Mouse (Mus musculus) MEL (cell line): Measurements from ENCODE around the gene Ppp1r2. TPM values are rescaled to one million over a fixed set of nuclear protein-coding genes. Genes with fewer than 3 reads are reported as not detected.

Experiments
- DNase-seq: peaks from one replicate; pipeline ENCODE4 v3.0.0; 2011; ENCODE audit warnings: low read depth, low spot score
- H3K27ac ChIP-seq: 2 replicates; pipeline ENCODE4 v1.5.1; 2012; ENCODE audit warnings: low read depth, mild to moderate bottlenecking, control low read depth, low read length, moderate library complexity; ENCODE audit not compliant: control insufficient read depth
- H3K27me3 ChIP-seq, 2 experiments: fragments of 150-350 bp in 1 of 2; sonication (generic) in 1 of 2; 2 replicates each; pipeline ENCODE4 v1.6.1; 2012; ENCODE audit warnings: low read length in 2 of 2, mild to moderate bottlenecking in 2 of 2, improper control_type of control experiment in 1 of 2, moderate library complexity in 1 of 2; ENCODE audit not compliant: insufficient read depth in 2 of 2, control insufficient read depth in 1 of 2
- H3K36me3 ChIP-seq, 2 experiments: 2 replicates each; pipeline ENCODE4 v1.6.1; 2012 to 2014; ENCODE audit warnings: low read length in 2 of 2, improper control_type of control experiment in 1 of 2, inconsistent platforms in 1 of 2, mild to moderate bottlenecking in 1 of 2; ENCODE audit not compliant: insufficient read depth in 2 of 2, control insufficient read depth in 1 of 2
- H3K4me1 ChIP-seq, 2 experiments: fragments of 150-350 bp in 1 of 2; sonication (generic) in 1 of 2; 2 replicates each; pipeline ENCODE4 v1.6.1; 2012; ENCODE audit warnings: low read length in 2 of 2, improper control_type of control experiment in 1 of 2, mild to moderate bottlenecking in 1 of 2; ENCODE audit not compliant: insufficient read depth in 2 of 2, control insufficient read depth in 1 of 2
- H3K4me3 ChIP-seq, 2 experiments: fragments of 150-350 bp in 1 of 2; sonication (generic) in 1 of 2; 2 replicates each; pipeline ENCODE4 v1.5.1; 2012; ENCODE audit warnings: low read depth in 2 of 2, low read length in 2 of 2, mild to moderate bottlenecking in 2 of 2, moderate library complexity in 2 of 2, control low read depth in 1 of 2, improper control_type of control experiment in 1 of 2; ENCODE audit not compliant: control insufficient read depth in 1 of 2, insufficient read depth in 1 of 2
- H3K79me2 ChIP-seq: 2 replicates; pipeline ENCODE4 v1.6.1; 2012; ENCODE audit warnings: mild to moderate bottlenecking, low read length, moderate library complexity; ENCODE audit not compliant: control insufficient read depth, poor library complexity, insufficient read depth
- H3K9ac ChIP-seq: 2 replicates; pipeline ENCODE4 v1.6.1; 2012; ENCODE audit warnings: low read depth, mild to moderate bottlenecking, control low read depth, low read length, moderate library complexity; ENCODE audit not compliant: control insufficient read depth, poor library complexity, severe bottlenecking
- H3K9me3 ChIP-seq: fragments of 150-350 bp; sonication (generic); replicated peaks from 2 replicates; pipeline ENCODE4 v1.6.1; 2012; ENCODE audit warnings: mild to moderate bottlenecking, low read length, improper control_type of control experiment, moderate library complexity; ENCODE audit not compliant: insufficient read depth
- BHLHE40 ChIP-seq: IDR thresholded peaks from 2 replicates; pipeline ENCODE4 v1.6.1; 2012; ENCODE audit warnings: low read depth, mild to moderate bottlenecking, inconsistent platforms, low read length, improper control_type of control experiment, borderline replicate concordance
- CHD2 ChIP-seq: IDR thresholded peaks from 2 replicates; pipeline ENCODE4 v1.6.1; 2011; ENCODE audit warnings: low read length, improper control_type of control experiment
- CTCF ChIP-seq, 3 experiments: IDR thresholded peaks in 2 of 3; conservative IDR thresholded peaks in 1 of 3; 2 replicates each; pipeline ENCODE4 v1.5.1; 2011 to 2012; ENCODE audit warnings: low read length in 3 of 3, low read depth in 2 of 3, mild to moderate bottlenecking in 2 of 3, improper control_type of control experiment in 1 of 3, inconsistent platforms in 1 of 3, mixed read lengths in 1 of 3, moderate library complexity in 1 of 3; ENCODE audit not compliant: control insufficient read depth in 1 of 3, insufficient read depth in 1 of 3, poor library complexity in 1 of 3, severe bottlenecking in 1 of 3
- ETS1 ChIP-seq: IDR thresholded peaks from 2 replicates; pipeline ENCODE4 v1.6.1; 2012; ENCODE audit warnings: low read depth, mild to moderate bottlenecking, inconsistent platforms, low read length, improper control_type of control experiment, moderate library complexity
- GABPA ChIP-seq: IDR thresholded peaks from 2 replicates; pipeline ENCODE4 v1.6.1; 2012; ENCODE audit warnings: low read depth, mild to moderate bottlenecking, inconsistent platforms, low read length, improper control_type of control experiment, moderate library complexity
- GATA1 ChIP-seq: IDR thresholded peaks from 2 replicates; pipeline ENCODE4 v1.6.1; 2011; ENCODE audit warnings: low read depth, low read length, improper control_type of control experiment
- JUND ChIP-seq: IDR thresholded peaks from 2 replicates; pipeline ENCODE4 v1.6.1; 2011; ENCODE audit warnings: low read depth, mild to moderate bottlenecking, improper control_type of control experiment, low read length
- KAT2A ChIP-seq: conservative IDR thresholded peaks from 2 replicates; pipeline ENCODE4 v1.6.1; 2012; ENCODE audit warnings: low read depth, low read length, improper control_type of control experiment, inconsistent platforms
- MEF2A ChIP-seq: IDR thresholded peaks from 2 replicates; pipeline ENCODE4 v1.6.1; 2014; ENCODE audit warnings: low read depth, mild to moderate bottlenecking, inconsistent platforms, low read length, improper control_type of control experiment; ENCODE audit not compliant: poor library complexity, insufficient replicate concordance, severe bottlenecking; ENCODE audit errors: extremely low read depth
- MYB ChIP-seq: IDR thresholded peaks from 2 replicates; pipeline ENCODE4 v1.6.1; 2011; ENCODE audit warnings: mild to moderate bottlenecking, low read depth, low read length, improper control_type of control experiment
- MYC ChIP-seq: IDR thresholded peaks from 2 replicates; pipeline ENCODE4 v1.6.1; 2011; ENCODE audit warnings: low read depth, mild to moderate bottlenecking, low read length, improper control_type of control experiment, moderate library complexity
- NRF1 ChIP-seq: IDR thresholded peaks from 2 replicates; pipeline ENCODE4 v1.6.1; 2014; ENCODE audit warnings: low read depth, mild to moderate bottlenecking, inconsistent platforms, low read length, improper control_type of control experiment, moderate library complexity; ENCODE audit not compliant: poor library complexity, insufficient read depth, severe bottlenecking
- POLR2AphosphoS5 ChIP-seq: IDR thresholded peaks from 2 replicates; pipeline ENCODE4 v1.6.1; 2012; ENCODE audit warnings: low read depth, borderline replicate concordance, mild to moderate bottlenecking, inconsistent platforms, low read length, moderate library complexity, mixed read lengths
- RAD21 ChIP-seq: IDR thresholded peaks from 2 replicates; pipeline ENCODE4 v1.6.1; 2011; ENCODE audit warnings: mild to moderate bottlenecking, low read depth, low read length, improper control_type of control experiment
- SMC3 ChIP-seq: IDR thresholded peaks from 2 replicates; pipeline ENCODE4 v1.6.1; 2011; ENCODE audit warnings: low read depth, low read length, improper control_type of control experiment
- TCF12 ChIP-seq: IDR thresholded peaks from 2 replicates; pipeline ENCODE4 v1.6.1; 2014; ENCODE audit warnings: low read depth, mild to moderate bottlenecking, inconsistent platforms, low read length, improper control_type of control experiment, moderate library complexity
- UBTF ChIP-seq: IDR thresholded peaks from 2 replicates; pipeline ENCODE4 v1.6.1; 2012; ENCODE audit warnings: low read depth, mild to moderate bottlenecking, inconsistent platforms, low read length, improper control_type of control experiment, moderate library complexity, borderline replicate concordance; ENCODE audit not compliant: insufficient read depth
- ZKSCAN1 ChIP-seq: IDR thresholded peaks from 2 replicates; pipeline ENCODE4 v1.6.1; 2012; ENCODE audit warnings: low read depth, mild to moderate bottlenecking, inconsistent platforms, low read length, improper control_type of control experiment, moderate library complexity
- ZMIZ1 ChIP-seq: IDR thresholded peaks from 2 replicates; pipeline ENCODE4 v1.6.1; 2012; ENCODE audit warnings: low read depth, mild to moderate bottlenecking, inconsistent platforms, low read length, improper control_type of control experiment, moderate library complexity
- ZNF384 ChIP-seq: IDR thresholded peaks from 2 replicates; pipeline ENCODE4 v1.6.1; 2012; ENCODE audit warnings: low read depth, mild to moderate bottlenecking, inconsistent platforms, low read length, improper control_type of control experiment
- polyA plus RNA-seq, 2 experiments: library from polyadenylated mRNA; stranded (reverse) in 1 of 2; unstranded in 1 of 2; fragments of >175 nt in 1 of 2; fragments of >200 nt in 1 of 2; gene quantifications; 2 replicates each; pipeline versions ENCODE4 v1.2.1 to v1.2.4; 2012; ENCODE audit warnings: low replicate concordance in 2 of 2, low read depth in 1 of 2; ENCODE audit not compliant: insufficient read length in 2 of 2, insufficient read depth in 1 of 2, missing spikeins in 1 of 2
- total RNA-seq: library from RNA; depleted of rRNA; stranded (reverse); fragments of 300-350 nt; gene quantifications from 2 replicates; pipeline ENCODE4 v1.2.3, GENCODE M21; 2012

The Ppp1r2 gene
- total and polyA plus RNA-seq, 3 experiments, result 31.2 to 36.2 TPM; not detected in 1

- H3K27me3 ChIP-seq, result no peaks in the 10 kb centered on the region
Observed at GRCm38 (mm10) chr16:31249401-31249800, 25.7 kb downstream of the Ppp1r2 start.

GRCm38 (mm10) chr16:31248717-31249116, 26.4 kb downstream of the Ppp1r2 start:
- TF ChIP-seq MYC (no peak), ZNF384 (no peak), KAT2A (no peak), TCF12 (no peak)
- TF ChIP-seq, all 39 proteins: peak for 0
- H3K36me3 ChIP-seq, result peaks cover 0 to 5% of the 10 kb centered on the region in 2 experiments; a peak in 2 of 4 replicates
- DNase-seq, result no peak
- peaks cover 0 to 4% of the 10 kb centered on the region in 2 experiments; a peak in 1 of 4 replicates for H3K4me1 ChIP-seq
- no peak overlapping the region for H3K27ac ChIP-seq
- no peak overlapping the region for H3K4me3 ChIP-seq
- no peak overlapping the region for H3K9ac ChIP-seq
- H3K9me3 ChIP-seq, result no peaks in the 10 kb centered on the region
- no peaks in the 10 kb centered on the region for H3K27me3 ChIP-seq
- no peaks in the 10 kb centered on the region for H3K79me2 ChIP-seq

More at GRCm38 (mm10) chr16:31249401-31249800, 25.7 kb downstream of the Ppp1r2 start:
- Histone ChIP-seq H3K9ac (no peak overlapping the region), H3K9me3 (no peaks in the 10 kb centered on the region), H3K36me3 (peaks cover 0 to 5% of the 10 kb centered on the region in 2 experiments; a peak in 2 of 4 replicates), H3K27ac (no peak overlapping the region), H3K4me1 (peaks cover 0 to 4% of the 10 kb centered on the region in 2 experiments; a peak in 1 of 4 replicates), H3K79me2 (no peaks in the 10 kb centered on the region), H3K4me3 (no peak overlapping the region)
- no peak for TF ChIP-seq GABPA
- TF ChIP-seq UBTF, result no peak
- no peak for TF ChIP-seq RAD21
- no peak for TF ChIP-seq GATA1
- TF ChIP-seq ETS1, result no peak
- no peak for TF ChIP-seq ZKSCAN1
- no peak for TF ChIP-seq MYB
- TF ChIP-seq CTCF (IDR thresholded peaks at IDR 0.05 in 2 of 3, conservative IDR thresholded peaks at IDR 0.05 in 1 of 3; ENCODE audit: control insufficient read depth in 1 of 3, insufficient read depth in 1 of 3, low read depth in 2 of 3, low read length in 3 of 3, poor library complexity in 1 of 3, severe bottlenecking in 1 of 3), result no peak
- TF ChIP-seq MEF2A, result no peak
- no peak for TF ChIP-seq NRF1
- no peak for TF ChIP-seq CHD2
- no peak for TF ChIP-seq SMC3
- TF ChIP-seq JUND, result no peak
- TF ChIP-seq POLR2AphosphoS5, result no peak
- no peak for TF ChIP-seq ZMIZ1
- TF ChIP-seq BHLHE40, result no peak
- DNase-seq, result no peak
